Mouse (Mus musculus) bone marrow, adult 2 months (tissue): ENCODE results near the gene Tpst2.

ENCODE experiments used
- CTCF ChIP-seq: fragments of 200-500 bp; IDR thresholded peaks from 2 replicates; pipeline ENCODE4 v1.5.1; 2011; ENCODE audit warnings: low read length, control low read depth; ENCODE audit not compliant: control insufficient read depth, insufficient read depth
- POLR2A ChIP-seq: fragments of 200-500 bp; IDR thresholded peaks from 2 replicates; pipeline ENCODE4 v1.6.1; 2011; ENCODE audit warnings: low read depth, mild to moderate bottlenecking, control low read depth, low read length, borderline replicate concordance; ENCODE audit not compliant: control insufficient read depth

GRCm38 (mm10) chr5:112282780-112283482, 6.4 kb downstream of the Tpst2 start:
- TF ChIP-seq CTCF (no peak), POLR2A (no peak)
